Mouse (Mus musculus): ENCODE measurements around the gene Trim27. TPM values are rescaled to one million over a fixed set of nuclear protein-coding genes. Genes with fewer than 3 reads are reported as not detected.
A peak's percentile ranks its signal among the peaks of the same experiment; 100 is the strongest.

Gene Trim27
- 58.5 and 60.2 TPM in 2 replicates for polyA plus RNA-seq (2015; fragmentation: Nextera tagmentation; extraction: Ambion mirVana)

DNA sequence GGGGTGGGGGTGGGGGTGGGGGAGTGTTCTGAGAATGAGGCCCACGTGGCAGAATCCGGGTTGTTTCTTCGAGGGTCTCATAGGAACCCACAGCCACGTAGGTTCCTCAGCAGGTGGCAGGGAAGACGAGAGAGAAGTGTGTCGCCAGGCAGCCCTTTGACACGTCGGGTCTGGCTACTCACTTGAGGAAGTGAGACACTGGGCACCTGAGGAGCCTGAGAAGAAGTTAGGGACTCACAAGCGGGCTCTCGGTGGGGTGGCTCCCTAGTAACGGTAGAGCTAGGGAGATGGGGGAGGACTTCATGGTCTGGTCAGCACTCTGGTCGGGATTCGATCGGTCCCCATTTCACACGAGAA is at the start of gene Trim27:
TSS of gene Trim27 (plus strand) at position 79 of the 357 bp plus-strand sequence.
- no peaks in the 10 kb centered on the region for H3K27me3 ChIP-seq (ENCODE audit: control insufficient read depth, insufficient read depth, low read length)
- H3K27ac ChIP-seq (replicated peaks): peak within 1 kb of the TSS; percentile 96
- peak; percentile 28 for ATAC-seq (ENCODE audit: low FRiP score, low TSS enrichment)
- no peak for DNase-seq (ENCODE audit: low spot score)
- H3K9ac ChIP-seq (ENCODE audit: low read length): peak within 1 kb of the TSS; percentile 88
- TF ChIP-seq EP300 (optimal IDR thresholded peaks at IDR 0.05): no peak
- no peak for TF ChIP-seq CTCF (IDR thresholded peaks at IDR 0.05; ENCODE audit: low read depth)
- peak within 1 kb of the TSS; percentile 96 for H3K4me3 ChIP-seq (ENCODE audit: low read depth, low read length)
- no peaks in the 10 kb centered on the region for H3K9me3 ChIP-seq (ENCODE audit: control insufficient read depth, low read length)
- H3K36me3 ChIP-seq (ENCODE audit: control insufficient read depth, insufficient read depth, low read length): peaks cover 10% of the 10 kb centered on the region; the same call in 1 of the 2 replicates
- WGBS: under 1% methylated on average over 15 of the region's 15 CpGs
- H3K4me2 ChIP-seq (replicated peaks; ENCODE audit: low read depth): peak within 1 kb of the TSS; percentile 88
- peaks cover 4% of the 10 kb centered on the region; the same call in 1 of the 2 replicates for H3K4me1 ChIP-seq (replicated peaks; ENCODE audit: control insufficient read depth, insufficient read depth)

DNA sequence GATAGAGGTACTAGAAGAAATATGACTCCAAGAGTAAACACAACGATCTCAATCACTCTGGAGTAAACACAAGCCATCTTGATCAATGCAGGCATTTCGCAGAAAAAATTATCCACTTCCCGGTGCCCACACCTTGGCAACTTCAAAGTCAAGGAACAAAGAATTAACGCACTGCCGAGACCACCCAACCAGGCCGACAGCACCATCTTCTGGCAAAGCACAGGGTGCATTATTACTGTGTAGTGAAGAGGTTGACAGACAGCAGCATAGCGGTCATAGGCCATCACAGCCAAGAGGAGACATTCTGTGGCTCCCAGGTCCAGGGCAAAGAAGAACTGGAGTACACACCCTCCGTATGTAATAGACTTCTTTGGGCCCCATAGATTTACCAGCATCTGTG is 36.8 kb upstream of the Trim27 start:
- ATAC-seq (ENCODE audit: low FRiP score, low TSS enrichment) (no peak), DNase-seq (ENCODE audit: low spot score) (no peak)
- TF ChIP-seq CTCF (IDR thresholded peaks at IDR 0.05; ENCODE audit: low read depth) (peak; percentile 44), EP300 (optimal IDR thresholded peaks at IDR 0.05) (no peak)
- Histone ChIP-seq H3K27ac (replicated peaks) (no peak overlapping the region), H3K27me3 (ENCODE audit: control insufficient read depth, insufficient read depth, low read length) (no peaks in the 10 kb centered on the region), H3K4me3 (ENCODE audit: low read depth, low read length) (no peak overlapping the region), H3K9me3 (ENCODE audit: control insufficient read depth, low read length) (no peaks in the 10 kb centered on the region), H3K4me1 (replicated peaks; ENCODE audit: control insufficient read depth, insufficient read depth) (no peaks in the 10 kb centered on the region), H3K9ac (ENCODE audit: low read length) (no peak overlapping the region), H3K4me2 (replicated peaks; ENCODE audit: low read depth) (no peak overlapping the region), H3K36me3 (ENCODE audit: control insufficient read depth, insufficient read depth, low read length) (no peaks in the 10 kb centered on the region)
- WGBS: 28% methylated on average over 8 of the region's 8 CpGs

DNA sequence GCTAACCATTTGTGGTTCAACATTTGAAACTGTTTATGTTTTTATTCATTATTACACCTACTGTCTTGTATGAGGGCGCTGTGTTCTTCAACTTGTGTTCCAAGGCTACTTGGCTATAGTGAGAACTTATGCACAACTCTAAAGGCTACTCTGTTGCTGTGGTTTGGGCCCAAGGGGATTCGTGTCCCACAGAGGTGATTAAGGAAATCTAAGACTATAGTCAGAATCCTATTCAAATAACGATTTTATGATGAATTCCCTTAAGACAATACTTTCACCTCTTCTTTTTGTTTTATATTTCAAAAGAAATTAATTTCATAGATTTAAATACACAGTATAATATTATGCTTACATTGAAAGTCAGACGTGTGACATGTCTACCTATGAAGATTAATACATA is 33.5 kb upstream of the Trim27 start, which contains the start of gene Olfr1368:
TSS of gene Olfr1368 (minus strand) at position 101 of the 400 bp plus-strand sequence.
- Histone ChIP-seq H3K27me3 (ENCODE audit: control insufficient read depth, insufficient read depth, low read length) (no peaks in the 10 kb centered on the region), H3K36me3 (ENCODE audit: control insufficient read depth, insufficient read depth, low read length) (no peaks in the 10 kb centered on the region), H3K9ac (ENCODE audit: low read length) (no peak within 1 kb of the TSS), H3K9me3 (ENCODE audit: control insufficient read depth, low read length) (no peaks in the 10 kb centered on the region), H3K4me1 (replicated peaks; ENCODE audit: control insufficient read depth, insufficient read depth) (no peaks in the 10 kb centered on the region), H3K4me3 (ENCODE audit: low read depth, low read length) (no peak within 1 kb of the TSS), H3K4me2 (replicated peaks; ENCODE audit: low read depth) (no peak within 1 kb of the TSS), H3K27ac (replicated peaks) (no peak within 1 kb of the TSS)
- DNase-seq (ENCODE audit: low spot score) (no peak), ATAC-seq (ENCODE audit: low FRiP score, low TSS enrichment) (no peak)
- 68% methylated on average over 4 of the region's 4 CpGs for WGBS
- TF ChIP-seq CTCF (IDR thresholded peaks at IDR 0.05; ENCODE audit: low read depth) (no peak), EP300 (optimal IDR thresholded peaks at IDR 0.05) (no peak)

- Histone ChIP-seq H3K36me3 (ENCODE audit: control insufficient read depth, insufficient read depth, low read length) (no peaks in the 10 kb centered on the region), H3K4me1 (replicated peaks; ENCODE audit: control insufficient read depth, insufficient read depth) (no peaks in the 10 kb centered on the region), H3K4me2 (replicated peaks; ENCODE audit: low read depth) (no peak overlapping the region), H3K27me3 (ENCODE audit: control insufficient read depth, insufficient read depth, low read length) (no peaks in the 10 kb centered on the region), H3K27ac (replicated peaks) (no peak overlapping the region), H3K4me3 (ENCODE audit: low read depth, low read length) (no peak overlapping the region), H3K9ac (ENCODE audit: low read length) (no peak overlapping the region), H3K9me3 (ENCODE audit: control insufficient read depth, low read length) (no peaks in the 10 kb centered on the region)
- DNase-seq (ENCODE audit: low spot score) (no peak), ATAC-seq (ENCODE audit: low FRiP score, low TSS enrichment) (no peak)
- WGBS: 80% methylated on average over 5 of the region's 5 CpGs
- TF ChIP-seq CTCF (IDR thresholded peaks at IDR 0.05; ENCODE audit: low read depth) (no peak), EP300 (optimal IDR thresholded peaks at IDR 0.05) (no peak)
Measured at GRCm38 (mm10) chr13:21155888-21156287, 23.4 kb upstream of the Trim27 start.

DNA sequence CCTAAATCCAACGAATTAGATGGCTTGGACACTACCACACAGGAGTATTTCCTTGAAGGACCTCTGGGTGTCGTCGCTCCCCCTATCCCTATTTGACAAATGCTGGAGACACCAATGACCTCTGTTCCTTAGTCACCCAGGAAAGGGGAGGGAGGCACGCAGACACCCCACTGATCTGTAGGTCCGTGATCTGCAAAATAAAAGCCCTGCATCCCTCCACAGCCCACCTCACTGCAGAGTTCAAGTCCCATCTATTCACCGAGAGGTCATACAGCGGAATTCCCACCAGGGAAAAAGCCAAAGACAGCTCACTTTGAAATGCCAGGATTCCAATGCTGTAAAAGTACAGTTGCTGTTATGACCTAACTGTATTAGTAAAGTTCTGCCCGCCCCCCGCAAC is 21.2 kb upstream of the Trim27 start:
- Histone ChIP-seq H3K4me2 (replicated peaks; ENCODE audit: low read depth) (peak overlapping the region; percentile 91; the same call in 1 of the 2 replicates), H3K4me3 (ENCODE audit: low read depth, low read length) (no peak overlapping the region; the same call in 1 of the 2 replicates), H3K9ac (ENCODE audit: low read length) (no peak overlapping the region), H3K4me1 (replicated peaks; ENCODE audit: control insufficient read depth, insufficient read depth) (no peaks in the 10 kb centered on the region), H3K27ac (replicated peaks) (no peak overlapping the region), H3K9me3 (ENCODE audit: control insufficient read depth, low read length) (no peaks in the 10 kb centered on the region), H3K27me3 (ENCODE audit: control insufficient read depth, insufficient read depth, low read length) (no peaks in the 10 kb centered on the region), H3K36me3 (ENCODE audit: control insufficient read depth, insufficient read depth, low read length) (no peaks in the 10 kb centered on the region)
- ATAC-seq (ENCODE audit: low FRiP score, low TSS enrichment) (no peak), DNase-seq (ENCODE audit: low spot score) (no peak)
- WGBS: 14% methylated on average over 9 of the region's 9 CpGs
- TF ChIP-seq CTCF (IDR thresholded peaks at IDR 0.05; ENCODE audit: low read depth) (no peak), EP300 (optimal IDR thresholded peaks at IDR 0.05) (no peak)

DNA sequence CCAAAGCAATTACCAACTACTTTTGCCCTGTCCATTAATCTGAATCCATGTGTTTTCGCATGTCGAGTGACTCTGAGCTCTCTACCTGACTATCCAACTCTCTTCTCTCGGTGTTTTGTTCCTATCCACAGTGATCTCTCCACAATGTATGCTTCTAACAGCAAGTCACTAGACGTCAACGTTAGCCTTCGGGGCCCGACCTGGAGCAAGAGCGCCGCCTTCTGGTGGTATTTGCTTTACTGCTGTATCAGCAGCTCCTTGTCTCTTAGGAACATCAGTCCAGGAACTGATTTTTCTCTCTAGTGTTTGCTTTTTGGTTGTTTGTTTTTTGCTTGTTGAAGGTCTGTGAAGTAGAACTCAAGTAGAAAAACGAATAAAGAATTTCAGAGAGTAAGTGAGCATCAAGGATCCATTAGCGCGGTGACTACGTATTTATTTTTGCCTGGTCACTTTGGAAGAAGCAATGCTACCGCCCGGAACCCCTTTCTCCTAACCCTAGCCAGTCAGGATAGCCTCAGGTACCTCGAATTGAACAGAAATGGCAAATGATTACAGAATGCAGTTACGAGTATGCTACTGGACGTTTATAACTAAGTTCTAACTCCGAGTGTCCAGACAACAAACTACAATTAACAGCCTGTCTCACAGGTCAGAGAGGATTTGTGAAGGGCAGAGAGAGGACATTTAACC is 20.3 kb upstream of the Trim27 start:
- WGBS: under 1% methylated on average over 19 of the region's 19 CpGs
- ATAC-seq (ENCODE audit: low FRiP score, low TSS enrichment): peak; percentile 52; the same call in 1 of the 2 replicates
- Histone ChIP-seq H3K4me3 (ENCODE audit: low read depth, low read length) (peak overlapping the region; percentile 45), H3K27ac (replicated peaks) (no peak overlapping the region), H3K36me3 (ENCODE audit: control insufficient read depth, insufficient read depth, low read length) (no peaks in the 10 kb centered on the region), H3K9ac (ENCODE audit: low read length) (peak overlapping the region; percentile 61), H3K27me3 (ENCODE audit: control insufficient read depth, insufficient read depth, low read length) (no peaks in the 10 kb centered on the region), H3K4me1 (replicated peaks; ENCODE audit: control insufficient read depth, insufficient read depth) (no peaks in the 10 kb centered on the region), H3K4me2 (replicated peaks; ENCODE audit: low read depth) (peak overlapping the region; percentile 91), H3K9me3 (ENCODE audit: control insufficient read depth, low read length) (no peaks in the 10 kb centered on the region)
- TF ChIP-seq EP300 (optimal IDR thresholded peaks at IDR 0.05) (no peak), CTCF (IDR thresholded peaks at IDR 0.05; ENCODE audit: low read depth) (peak; percentile 90)
- DNase-seq (ENCODE audit: low spot score): peak; percentile 90
